Mouse (Mus musculus) heart, adult 9 months (tissue): ENCODE measurements around the gene Ppox.

Experiments
- DNase-seq, 2 experiments: peaks; one replicate each; pipeline ENCODE4 v3.0.0; 2022; ENCODE audit warnings: low spot score in 2 of 2

Ppox gene

GRCm38 (mm10) chr1:171265971-171266744, 14.8 kb downstream of the Ppox start:
- no peak for DNase-seq

- no peak for DNase-seq
Measured at GRCm38 (mm10) chr1:171263666-171264461, 17.1 kb downstream of the Ppox start.

- DNase-seq = peak; percentile 66 to 73
Measured at GRCm38 (mm10) chr1:171263185-171263611, 17.8 kb downstream of the Ppox start.

GRCm38 (mm10) chr1:171262594-171263130, 18.3 kb downstream of the Ppox start:
- DNase-seq = peak; percentile 83 to 84

GRCm38 (mm10) chr1:171260316-171260715, 20.7 kb downstream of the Ppox start:
- no peak for DNase-seq

GRCm38 (mm10) chr1:171258921-171259320, 22.1 kb downstream of the Ppox start:
- no peak for DNase-seq

GRCm38 (mm10) chr1:171257781-171258180, 23.2 kb downstream of the Ppox start:
- DNase-seq = no peak

GRCm38 (mm10) chr1:171256937-171257548, 23.9 kb downstream of the Ppox start:
- DNase-seq = peak in 1 of 2 experiments; percentile 62

GRCm38 (mm10) chr1:171256095-171256818, 24.7 kb downstream of the Ppox start:
- DNase-seq = no peak

GRCm38 (mm10) chr1:171252415-171252814, 28.6 kb downstream of the Ppox start:
- no peak for DNase-seq

GRCm38 (mm10) chr1:171251594-171252324, 29.2 kb downstream of the Ppox start:
- no peak for DNase-seq

GRCm38 (mm10) chr1:171250680-171251593, 30.0 kb downstream of the Ppox start, which contains the start of gene Ndufs2:
Gene Ndufs2 (minus strand): TSS chr1:171251388.
- DNase-seq = no peak

- DNase-seq = peak in 1 of 2 experiments; percentile 68
Measured at GRCm38 (mm10) chr1:171249913-171250600, 30.9 kb downstream of the Ppox start, which contains the start of gene Adamts4. Gene Adamts4 (plus strand): TSS chr1:171250421.

- DNase-seq = no peak
Measured at GRCm38 (mm10) chr1:171248386-171249226, 32.4 kb downstream of the Ppox start.

- peak in 1 of 2 experiments; percentile 55 for DNase-seq
Measured at GRCm38 (mm10) chr1:171247916-171248315, 33.1 kb downstream of the Ppox start.

- no peak for DNase-seq
Measured at GRCm38 (mm10) chr1:171247453-171247841, 33.5 kb downstream of the Ppox start.

GRCm38 (mm10) chr1:171246709-171247452, 34.1 kb downstream of the Ppox start:
- DNase-seq = peak; percentile 95 to 98
